Mouse (Mus musculus): ENCODE measurements around the gene Mcm2.

DNA sequence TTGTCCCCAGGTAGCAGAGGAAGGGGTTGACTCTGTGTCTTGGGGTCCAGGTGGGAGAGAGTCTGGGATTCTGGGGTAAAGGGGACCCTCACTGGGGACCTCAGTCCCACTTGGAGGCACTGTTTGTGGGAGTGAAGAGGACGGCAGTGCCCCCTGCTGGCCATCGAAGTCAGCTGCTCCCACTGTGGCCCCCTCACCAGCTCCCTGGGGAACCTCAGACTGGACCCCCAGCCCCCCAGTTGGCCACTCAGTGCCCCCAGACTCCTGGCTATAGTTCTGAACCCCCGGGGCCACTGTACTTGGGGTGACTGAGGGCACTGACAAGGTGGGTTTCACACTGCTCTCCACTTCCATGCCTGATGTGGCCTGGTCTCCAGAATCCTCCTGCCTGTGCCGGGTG lies 49.3 kb downstream of the Mcm2 start:
- TF ChIP-seq CTCF (conservative IDR thresholded peaks at IDR 0.05 in 1 of 2, IDR thresholded peaks at IDR 0.05 in 1 of 2; ENCODE audit: low read depth in 2 of 2, low read length in 2 of 2) (peak; percentile 39 to 76; a peak in 3 of 4 replicates), USF2 (conservative IDR thresholded peaks at IDR 0.05; ENCODE audit: low read depth, low read length) (no peak), ZNF384 (IDR thresholded peaks at IDR 0.05; ENCODE audit: low read depth, low read length) (no peak), MAX (IDR thresholded peaks at IDR 0.05; ENCODE audit: low read length) (no peak), ELF1 (IDR thresholded peaks at IDR 0.05; ENCODE audit: low read depth, low read length) (no peak), SMC3 (IDR thresholded peaks at IDR 0.05; ENCODE audit: low read depth, low read length) (peak; percentile 79), POLR2AphosphoS2 (IDR thresholded peaks at IDR 0.05; ENCODE audit: low read depth, low read length) (no peak), IRF4 (IDR thresholded peaks at IDR 0.05; ENCODE audit: low read depth, low read length) (no peak)
